Mouse (Mus musculus) lung, embryonic 16.5 days (tissue): ENCODE data around the gene Cdca3. TPM values are rescaled to one million over a fixed set of nuclear protein-coding genes. Genes with fewer than 3 reads are reported as not detected.

Experiments used
- ATAC-seq: fragments of 200-750 bp; cut with Nextera tagmentation; 2 replicates; pipeline ENCODE4 v1.8.0; 2017; ENCODE audit warnings: low read depth, mild to moderate bottlenecking, moderate library complexity
- H3K27ac ChIP-seq: fragments of 300-500 bp; sonication (generic); 2 replicates; pipeline ENCODE4 v1.5.1; 2014; ENCODE audit warnings: mild to moderate bottlenecking, control low read depth, low read length
- H3K27me3 ChIP-seq: fragments of 300-500 bp; sonication (generic); 2 replicates; pipeline ENCODE4 v1.6.1; 2014; ENCODE audit warnings: low read depth, low read length, mixed read lengths; ENCODE audit not compliant: control insufficient read depth, insufficient read depth
- H3K36me3 ChIP-seq: fragments of 300-500 bp; sonication (generic); 2 replicates; pipeline ENCODE4 v1.6.1; 2014; ENCODE audit warnings: low read length; ENCODE audit not compliant: control insufficient read depth, insufficient read depth
- H3K4me1 ChIP-seq: fragments of 300-500 bp; sonication (generic); replicated peaks from 2 replicates; pipeline ENCODE4 v1.6.1; 2014; ENCODE audit warnings: low read length, mixed read lengths; ENCODE audit not compliant: control insufficient read depth, insufficient read depth
- H3K4me2 ChIP-seq: fragments of 300-500 bp; sonication (generic); 2 replicates; pipeline ENCODE4 v1.6.1; 2014; ENCODE audit warnings: low read depth, low read length, control low read depth
- H3K4me3 ChIP-seq: fragments of 300-500 bp; sonication (generic); 2 replicates; pipeline ENCODE4 v1.5.1; 2014; ENCODE audit warnings: mild to moderate bottlenecking, low read length, control low read depth
- H3K9ac ChIP-seq: fragments of 300-500 bp; sonication (generic); 2 replicates; pipeline ENCODE4 v1.6.1; 2014; ENCODE audit warnings: low read length, control low read depth
- H3K9me3 ChIP-seq: fragments of 300-500 bp; sonication (generic); 2 replicates; pipeline ENCODE4 v1.6.1; 2016; ENCODE audit warnings: low read length; ENCODE audit not compliant: control insufficient read depth
- WGBS: fragments of 180-500 bp; shearing (Covaris S2); extraction: QIAGEN DNeasy Blood & Tissue Kit; methylation state at CpG from one replicate; pipeline ENCODE4 v1.1.7; 2014; 5-methylcytosine and 5-hydroxymethylcytosine counted together
- polyA plus RNA-seq: library from polyadenylated mRNA; unstranded; fragments of >200 nt; fragmentation: Nextera tagmentation; extraction: Ambion mirVana; gene quantifications from 2 replicates; pipeline ENCODE4 v1.2.1, GENCODE M21; 2015

Cdca3 gene
- polyA plus RNA-seq, 1 experiment from 2014 or later: 176 TPM

- no peak overlapping the region for H3K4me2 ChIP-seq
- H3K4me1 ChIP-seq: peaks cover 11% of the 10 kb centered on the region
- H3K27me3 ChIP-seq: peaks cover 29% of the 10 kb centered on the region
- H3K9ac ChIP-seq: no peak overlapping the region
- no peaks in the 10 kb centered on the region for H3K9me3 ChIP-seq
- WGBS: 33% methylated on average over 18 of the region's 18 CpGs
- no peak overlapping the region for H3K4me3 ChIP-seq
- H3K27ac ChIP-seq: no peak overlapping the region
- no peaks in the 10 kb centered on the region for H3K36me3 ChIP-seq
- ATAC-seq: no peak
These were observed 36.5 kb downstream of the Cdca3 start for GRCm38 (mm10) chr6:124865766-124866362.

DNA sequence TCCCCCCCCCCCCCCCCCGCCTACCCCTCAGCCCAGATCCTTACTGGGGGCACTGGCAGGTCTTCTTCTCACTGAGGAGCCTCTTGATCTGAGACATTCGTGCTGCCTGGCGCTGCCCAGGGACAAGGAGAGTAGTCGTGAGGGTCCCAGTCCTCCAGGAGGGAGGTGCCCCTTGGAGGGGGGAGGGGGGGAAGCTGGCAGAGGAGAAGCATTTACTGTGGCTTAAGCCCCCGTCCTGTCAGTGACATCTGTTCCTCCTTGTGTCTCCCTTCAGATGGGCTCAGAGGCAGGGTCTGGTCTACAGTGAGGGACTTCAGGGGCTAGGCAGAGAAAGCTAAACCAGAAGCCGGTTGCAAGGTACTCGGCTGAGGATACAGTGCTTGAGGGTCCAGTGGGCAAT lies 37.2 kb downstream of the Cdca3 start:
- H3K4me1 ChIP-seq: peaks cover 11% of the 10 kb centered on the region
- no peak for ATAC-seq
- H3K36me3 ChIP-seq: no peaks in the 10 kb centered on the region
- WGBS: 59% methylated on average over 6 of the region's 7 CpGs
- no peak overlapping the region for H3K4me3 ChIP-seq
- peaks cover 24% of the 10 kb centered on the region for H3K27me3 ChIP-seq
- H3K27ac ChIP-seq: no peak overlapping the region
- no peak overlapping the region for H3K9ac ChIP-seq
- H3K4me2 ChIP-seq: no peak overlapping the region
- no peaks in the 10 kb centered on the region for H3K9me3 ChIP-seq

GRCm38 (mm10) chr6:124874348-124874747 lies 45.0 kb downstream of the Cdca3 start:
- Histone ChIP-seq H3K4me1 (no peaks in the 10 kb centered on the region), H3K9ac (no peak overlapping the region), H3K4me2 (no peak overlapping the region), H3K27me3 (no peaks in the 10 kb centered on the region), H3K27ac (no peak overlapping the region), H3K36me3 (no peaks in the 10 kb centered on the region), H3K9me3 (no peaks in the 10 kb centered on the region), H3K4me3 (no peak overlapping the region)
- WGBS: 13% methylated on average over 3 of the region's 3 CpGs
- no peak for ATAC-seq

- no peaks in the 10 kb centered on the region for H3K9me3 ChIP-seq
- WGBS: 46% methylated on average over 6 of the region's 6 CpGs
- H3K4me3 ChIP-seq: no peak overlapping the region
- no peak overlapping the region for H3K4me2 ChIP-seq
- H3K36me3 ChIP-seq: no peaks in the 10 kb centered on the region
- no peak overlapping the region for H3K9ac ChIP-seq
- H3K4me1 ChIP-seq: no peaks in the 10 kb centered on the region
- ATAC-seq: no peak
- no peaks in the 10 kb centered on the region for H3K27me3 ChIP-seq
- no peak overlapping the region for H3K27ac ChIP-seq
These were observed 50.0 kb downstream of the Cdca3 start for GRCm38 (mm10) chr6:124879390-124879789.

GRCm38 (mm10) chr6:124881821-124882220 lies 52.5 kb downstream of the Cdca3 start:
- H3K36me3 ChIP-seq: no peaks in the 10 kb centered on the region
- 87% methylated on average over 9 of the region's 9 CpGs for WGBS
- no peak overlapping the region for H3K9ac ChIP-seq
- H3K4me1 ChIP-seq: no peaks in the 10 kb centered on the region
- H3K4me3 ChIP-seq: no peak overlapping the region
- H3K27me3 ChIP-seq: no peaks in the 10 kb centered on the region
- no peak overlapping the region for H3K27ac ChIP-seq
- no peak for ATAC-seq
- H3K9me3 ChIP-seq: no peaks in the 10 kb centered on the region
- H3K4me2 ChIP-seq: no peak overlapping the region

Other genes with a start within 250 kb of the Cdca3 start
- gene C1s2, start 193.5 kb upstream of the Cdca3 start, polyA plus RNA-seq: 0.08 TPM in 1 of 2 replicates, not detected in the other
- 60.9 and 61.9 TPM in 2 replicates for gene Lpcat3, start 166.5 kb upstream of the Cdca3 start, polyA plus RNA-seq
- gene Emg1, start 117.4 kb upstream of the Cdca3 start, polyA plus RNA-seq: 188 and 192 TPM in 2 replicates
- gene Phb2, start 117.2 kb upstream of the Cdca3 start, polyA plus RNA-seq: 254 and 278 TPM in 2 replicates
- 21.3 and 27.3 TPM in 2 replicates for gene Ptpn6, start 90.8 kb upstream of the Cdca3 start, polyA plus RNA-seq
- 430 and 446 TPM in 2 replicates for gene Grcc10, start 88.2 kb upstream of the Cdca3 start, polyA plus RNA-seq
- gene Gm45234, start 73.5 kb upstream of the Cdca3 start, polyA plus RNA-seq: not detected in 2 replicates
- gene Atn1, start 73.0 kb upstream of the Cdca3 start, polyA plus RNA-seq: 14.0 and 14.7 TPM in 2 replicates
- 3.5 and 4.7 TPM in 2 replicates for gene Eno2, start 59.9 kb upstream of the Cdca3 start, polyA plus RNA-seq
- 34.0 and 44.7 TPM in 2 replicates for gene Lrrc23, start 49.8 kb upstream of the Cdca3 start, polyA plus RNA-seq
- gene Spsb2, start 20.9 kb upstream of the Cdca3 start, polyA plus RNA-seq: 13.6 and 14.2 TPM in 2 replicates
- 680 and 700 TPM in 2 replicates for gene Tpi1, start 15.3 kb upstream of the Cdca3 start, polyA plus RNA-seq
- gene Usp5, start 63 bp upstream of the Cdca3 start, polyA plus RNA-seq: 138 and 139 TPM in 2 replicates
- 0.29 and 0.34 TPM in 2 replicates for gene Gnb3, start 10.7 kb downstream of the Cdca3 start, polyA plus RNA-seq
- gene P3h3, start 28.2 kb downstream of the Cdca3 start, polyA plus RNA-seq: 8.3 and 15.3 TPM in 2 replicates
- gene Gpr162, start 34.4 kb downstream of the Cdca3 start, polyA plus RNA-seq: 0.54 and 1.3 TPM in 2 replicates
- gene Cd4, start 58.7 kb downstream of the Cdca3 start, polyA plus RNA-seq: 0.13 and 0.44 TPM in 2 replicates
- gene Lag3, start 82.2 kb downstream of the Cdca3 start, polyA plus RNA-seq: 1.2 TPM in 2 replicates
- gene Ptms, start 90.6 kb downstream of the Cdca3 start, polyA plus RNA-seq: 341 and 346 TPM in 2 replicates
- 317 and 323 TPM in 2 replicates for gene Mlf2, start 101.8 kb downstream of the Cdca3 start, polyA plus RNA-seq
- 138 and 153 TPM in 2 replicates for gene Cops7a, start 136.0 kb downstream of the Cdca3 start, polyA plus RNA-seq
- 0.68 and 0.88 TPM in 2 replicates for gene Pianp, start 167.1 kb downstream of the Cdca3 start, polyA plus RNA-seq
- gene Zfp384, start 179.6 kb downstream of the Cdca3 start, polyA plus RNA-seq: 14.0 and 14.3 TPM in 2 replicates
- gene Ing4, start 210.2 kb downstream of the Cdca3 start, polyA plus RNA-seq: 141 and 142 TPM in 2 replicates
- 12.9 and 16.4 TPM in 2 replicates for gene Acrbp, start 220.1 kb downstream of the Cdca3 start, polyA plus RNA-seq
- 0.45 and 0.49 TPM in 2 replicates for gene Lpar5, start 238.4 kb downstream of the Cdca3 start, polyA plus RNA-seq